Mouse (Mus musculus) limb, embryonic 15.5 days (tissue): ENCODE results near the gene 4931422A03Rik. TPM values are rescaled to one million over a fixed set of nuclear protein-coding genes. Genes with fewer than 3 reads are reported as not detected.

Source experiments
- ATAC-seq: fragments of 200-750 bp; cut with Nextera tagmentation; 2 replicates; pipeline ENCODE4 v1.8.0; 2017; ENCODE audit warnings: low read depth, moderate TSS enrichment; ENCODE audit not compliant: insufficient number of reproducible peaks, low FRiP score, low TSS enrichment
- H3K27ac ChIP-seq: fragments of 300-500 bp; sonication (generic); 2 replicates; pipeline ENCODE4 v1.5.1; 2015; ENCODE audit warnings: moderate library complexity, mild to moderate bottlenecking, inconsistent platforms
- H3K27me3 ChIP-seq: fragments of 300-500 bp; sonication (generic); 2 replicates; pipeline ENCODE4 v1.6.1; 2015; ENCODE audit warnings: inconsistent platforms
- H3K36me3 ChIP-seq: fragments of 300-500 bp; sonication (generic); 2 replicates; pipeline ENCODE4 v1.6.1; 2015; ENCODE audit warnings: inconsistent platforms
- H3K4me1 ChIP-seq: fragments of 300-500 bp; sonication (generic); 2 replicates; pipeline ENCODE4 v1.6.1; 2015; ENCODE audit warnings: inconsistent platforms
- H3K4me2 ChIP-seq: fragments of 300-500 bp; sonication (generic); 2 replicates; pipeline ENCODE4 v1.6.1; 2015; ENCODE audit warnings: mild to moderate bottlenecking, inconsistent platforms
- H3K4me3 ChIP-seq: fragments of 300-500 bp; sonication (generic); 2 replicates; pipeline ENCODE4 v1.5.1; 2015; ENCODE audit warnings: mild to moderate bottlenecking, inconsistent platforms
- H3K9ac ChIP-seq: fragments of 300-500 bp; sonication (generic); 2 replicates; pipeline ENCODE4 v1.6.1; 2015; ENCODE audit warnings: inconsistent platforms
- H3K9me3 ChIP-seq: fragments of 300-500 bp; sonication (generic); 2 replicates; pipeline ENCODE4 v1.6.1; 2016; ENCODE audit warnings: inconsistent platforms
- WGBS: fragments of 180-500 bp; shearing (Covaris S2); methylation state at CpG from one replicate; pipeline ENCODE4 v1.1.7; 2015; 5-methylcytosine and 5-hydroxymethylcytosine counted together
- polyA plus RNA-seq: library from polyadenylated mRNA; unstranded; fragments of >200 nt; fragmentation: Nextera tagmentation; extraction: Ambion mirVana; gene quantifications from 2 replicates; pipeline ENCODE4 v1.2.1, GENCODE M21; 2015

The 4931422A03Rik gene
- polyA plus RNA-seq, 1 experiment from 2014 or later, result 2.3 TPM

- H3K27me3 ChIP-seq, result peaks cover 20% of the 10 kb centered on the region
- no peak overlapping the region for H3K4me2 ChIP-seq
- H3K4me3 ChIP-seq, result no peak overlapping the region
- H3K27ac ChIP-seq, result no peak overlapping the region
- 85% methylated on average over 3 of the region's 3 CpGs for WGBS
- peaks cover 9% of the 10 kb centered on the region for H3K4me1 ChIP-seq
- no peak for ATAC-seq
- no peak overlapping the region for H3K9ac ChIP-seq
- no peaks in the 10 kb centered on the region for H3K36me3 ChIP-seq
- H3K9me3 ChIP-seq, result no peaks in the 10 kb centered on the region
These were observed 62.8 kb downstream of the 4931422A03Rik start for GRCm38 (mm10) chr2:103965391-103965790.

- no peak overlapping the region for H3K4me2 ChIP-seq
- H3K4me1 ChIP-seq, result no peaks in the 10 kb centered on the region
- no peaks in the 10 kb centered on the region; the same call in none of the 2 replicates for H3K27me3 ChIP-seq
- no peak for ATAC-seq
- no peak overlapping the region for H3K9ac ChIP-seq
- H3K4me3 ChIP-seq, result no peak overlapping the region
- no peak overlapping the region for H3K27ac ChIP-seq
- WGBS, result 71% methylated on average over 4 of the region's 4 CpGs
- H3K36me3 ChIP-seq, result no peaks in the 10 kb centered on the region
- H3K9me3 ChIP-seq, result no peaks in the 10 kb centered on the region
These were observed 65.8 kb downstream of the 4931422A03Rik start for GRCm38 (mm10) chr2:103962349-103962748.

- no peaks in the 10 kb centered on the region for H3K9me3 ChIP-seq
These were observed 68.6 kb downstream of the 4931422A03Rik start for GRCm38 (mm10) chr2:103959574-103959973.

GRCm38 (mm10) chr2:103959066-103959465, 69.1 kb downstream of the 4931422A03Rik start:
- H3K27ac ChIP-seq, result no peak overlapping the region
- no peak overlapping the region for H3K4me3 ChIP-seq
- H3K36me3 ChIP-seq, result no peaks in the 10 kb centered on the region
- no peak overlapping the region for H3K9ac ChIP-seq
- H3K4me2 ChIP-seq, result no peak overlapping the region
- no peaks in the 10 kb centered on the region for H3K4me1 ChIP-seq
- H3K9me3 ChIP-seq, result no peaks in the 10 kb centered on the region
- no peak for ATAC-seq
- 76% methylated on average over 5 of the region's 5 CpGs for WGBS
- H3K27me3 ChIP-seq, result no peaks in the 10 kb centered on the region; the same call in 1 of the 2 replicates

More at GRCm38 (mm10) chr2:103959574-103959973, 68.6 kb downstream of the 4931422A03Rik start:
- H3K9ac ChIP-seq, result no peak overlapping the region
- 91% methylated on average over 6 of the region's 6 CpGs for WGBS
- H3K27me3 ChIP-seq, result no peaks in the 10 kb centered on the region; the same call in 1 of the 2 replicates
- no peak overlapping the region for H3K4me2 ChIP-seq
- no peak overlapping the region for H3K4me3 ChIP-seq
- no peak overlapping the region for H3K27ac ChIP-seq
- H3K4me1 ChIP-seq, result no peaks in the 10 kb centered on the region
- ATAC-seq, result no peak
- no peaks in the 10 kb centered on the region for H3K36me3 ChIP-seq

- no peaks in the 10 kb centered on the region for H3K36me3 ChIP-seq
- H3K9ac ChIP-seq, result no peak overlapping the region
- no peaks in the 10 kb centered on the region for H3K9me3 ChIP-seq
- no peaks in the 10 kb centered on the region for H3K4me1 ChIP-seq
- H3K27me3 ChIP-seq, result no peaks in the 10 kb centered on the region; the same call in 1 of the 2 replicates
- H3K4me2 ChIP-seq, result no peak overlapping the region
- H3K27ac ChIP-seq, result no peak overlapping the region
- no peak overlapping the region for H3K4me3 ChIP-seq
- ATAC-seq, result no peak
- 67% methylated on average over 3 of the region's 3 CpGs for WGBS
These were observed 69.5 kb downstream of the 4931422A03Rik start for GRCm38 (mm10) chr2:103958634-103959033.

GRCm38 (mm10) chr2:103957649-103958546, 70.3 kb downstream of the 4931422A03Rik start, which contains the start of gene Lmo2:
Gene Lmo2 (plus strand): TSS chr2:103957986.
- Histone ChIP-seq H3K4me2 (no peak within 1 kb of the TSS), H3K4me1 (no peaks in the 10 kb centered on the region), H3K9me3 (no peaks in the 10 kb centered on the region), H3K9ac (no peak within 1 kb of the TSS), H3K27me3 (no peaks in the 10 kb centered on the region; the same call in 1 of the 2 replicates), H3K36me3 (no peaks in the 10 kb centered on the region), H3K27ac (no peak within 1 kb of the TSS), H3K4me3 (no peak within 1 kb of the TSS)
- 68% methylated on average over 10 of the region's 10 CpGs for WGBS
- ATAC-seq, result no peak

- Histone ChIP-seq H3K27ac (no peak overlapping the region), H3K9me3 (no peaks in the 10 kb centered on the region), H3K4me1 (no peaks in the 10 kb centered on the region), H3K4me3 (no peak overlapping the region), H3K9ac (no peak overlapping the region), H3K27me3 (no peaks in the 10 kb centered on the region), H3K36me3 (no peaks in the 10 kb centered on the region), H3K4me2 (no peak overlapping the region)
- ATAC-seq, result no peak
- 85% methylated on average over 6 of the region's 6 CpGs for WGBS
These were observed 71.3 kb downstream of the 4931422A03Rik start for GRCm38 (mm10) chr2:103956867-103957266.

- H3K27me3 ChIP-seq, result no peaks in the 10 kb centered on the region
- no peaks in the 10 kb centered on the region for H3K4me1 ChIP-seq
- H3K4me2 ChIP-seq, result no peak overlapping the region
- H3K27ac ChIP-seq, result no peak overlapping the region
- H3K36me3 ChIP-seq, result no peaks in the 10 kb centered on the region
- 67% methylated on average over 3 of the region's 3 CpGs for WGBS
- no peak overlapping the region for H3K4me3 ChIP-seq
- ATAC-seq, result no peak
- H3K9ac ChIP-seq, result no peak overlapping the region
- H3K9me3 ChIP-seq, result no peaks in the 10 kb centered on the region
These were observed 72.4 kb downstream of the 4931422A03Rik start for GRCm38 (mm10) chr2:103955714-103956113.

GRCm38 (mm10) chr2:103953050-103953835, 74.9 kb downstream of the 4931422A03Rik start:
- Histone ChIP-seq H3K36me3 (no peaks in the 10 kb centered on the region), H3K27me3 (no peaks in the 10 kb centered on the region), H3K9ac (no peak overlapping the region), H3K4me2 (no peak overlapping the region), H3K4me1 (no peaks in the 10 kb centered on the region), H3K27ac (no peak overlapping the region), H3K4me3 (no peak overlapping the region), H3K9me3 (no peaks in the 10 kb centered on the region)
- 92% methylated on average over 6 of the region's 6 CpGs for WGBS
- ATAC-seq, result no peak

- WGBS, result 44% methylated on average over 8 of the region's 8 CpGs
- Histone ChIP-seq H3K27ac (no peak overlapping the region), H3K4me2 (no peak overlapping the region), H3K4me1 (peaks cover 5% of the 10 kb centered on the region; the same call in 1 of the 2 replicates), H3K9me3 (no peaks in the 10 kb centered on the region), H3K4me3 (no peak overlapping the region), H3K36me3 (no peaks in the 10 kb centered on the region), H3K9ac (no peak overlapping the region), H3K27me3 (no peaks in the 10 kb centered on the region)
- ATAC-seq, result no peak
These were observed 80.0 kb downstream of the 4931422A03Rik start for GRCm38 (mm10) chr2:103947982-103948655.

- Histone ChIP-seq H3K4me3 (no peak overlapping the region), H3K4me1 (peaks cover 5% of the 10 kb centered on the region; the same call in 1 of the 2 replicates), H3K9ac (no peak overlapping the region), H3K27me3 (no peaks in the 10 kb centered on the region), H3K9me3 (no peaks in the 10 kb centered on the region), H3K36me3 (no peaks in the 10 kb centered on the region), H3K27ac (no peak overlapping the region), H3K4me2 (no peak overlapping the region)
- 55% methylated on average over 8 of the region's 8 CpGs for WGBS
- ATAC-seq, result no peak
These were observed 81.3 kb downstream of the 4931422A03Rik start for GRCm38 (mm10) chr2:103946892-103947291.
